Mouse (Mus musculus): ENCODE data around the gene Tyw1.
A peak's percentile ranks its signal among the peaks of the same experiment; 100 is the strongest.

The Tyw1 gene

GRCm38 (mm10) chr5:130314926-130315325, 59.5 kb downstream of the Tyw1 start:
- DNase-seq (ENCODE audit: inconsistent ontology term) = no peak

DNA sequence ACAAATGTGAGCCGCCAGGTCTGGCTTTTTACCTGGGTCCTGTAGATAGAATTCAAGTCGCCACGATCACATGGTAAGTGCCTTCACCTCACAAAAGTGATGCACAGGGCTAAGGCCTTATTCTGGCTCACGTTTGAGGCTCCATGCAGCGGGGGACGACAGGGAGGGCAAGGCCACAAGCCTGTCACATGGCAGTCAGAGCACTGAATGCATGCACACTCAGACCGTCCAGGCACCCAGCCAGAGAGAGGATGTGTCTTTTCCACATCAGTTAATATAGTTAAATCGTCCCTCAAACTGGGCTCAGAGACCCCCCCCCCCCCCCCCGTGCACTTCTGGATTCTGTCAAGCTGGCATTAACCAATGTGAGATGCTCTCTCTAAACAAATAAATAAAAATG, 60.9 kb downstream of the Tyw1 start:
- no peak for DNase-seq (ENCODE audit: inconsistent ontology term)

GRCm38 (mm10) chr5:130319783-130320182, 64.4 kb downstream of the Tyw1 start:
- no peak for DNase-seq (ENCODE audit: inconsistent ontology term)

DNA sequence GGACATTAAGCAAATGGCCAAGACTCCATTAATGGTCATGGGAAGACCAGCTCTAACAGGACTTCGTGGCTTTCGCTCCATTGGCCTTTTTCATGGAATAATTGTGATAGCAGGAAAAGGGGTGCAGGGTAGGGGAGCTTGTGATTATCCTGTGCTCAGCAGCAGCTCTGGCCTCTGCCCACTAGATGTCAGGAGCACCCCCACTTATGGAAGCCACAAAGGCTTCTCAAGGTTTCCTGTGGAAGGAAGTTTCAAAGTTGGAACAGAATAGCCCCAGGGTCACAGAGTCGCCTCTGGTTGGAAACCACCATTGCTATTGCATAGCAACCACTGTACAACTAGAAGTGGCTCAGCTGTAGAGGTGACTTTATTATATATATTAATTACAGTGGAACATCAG, 65.1 kb downstream of the Tyw1 start:
- DNase-seq (ENCODE audit: inconsistent ontology term) = no peak

GRCm38 (mm10) chr5:130325486-130325885, 70.1 kb downstream of the Tyw1 start:
- DNase-seq (ENCODE audit: inconsistent ontology term) = no peak

GRCm38 (mm10) chr5:130327615-130328263, 72.3 kb downstream of the Tyw1 start:
- DNase-seq (ENCODE audit: inconsistent ontology term) = no peak

DNA sequence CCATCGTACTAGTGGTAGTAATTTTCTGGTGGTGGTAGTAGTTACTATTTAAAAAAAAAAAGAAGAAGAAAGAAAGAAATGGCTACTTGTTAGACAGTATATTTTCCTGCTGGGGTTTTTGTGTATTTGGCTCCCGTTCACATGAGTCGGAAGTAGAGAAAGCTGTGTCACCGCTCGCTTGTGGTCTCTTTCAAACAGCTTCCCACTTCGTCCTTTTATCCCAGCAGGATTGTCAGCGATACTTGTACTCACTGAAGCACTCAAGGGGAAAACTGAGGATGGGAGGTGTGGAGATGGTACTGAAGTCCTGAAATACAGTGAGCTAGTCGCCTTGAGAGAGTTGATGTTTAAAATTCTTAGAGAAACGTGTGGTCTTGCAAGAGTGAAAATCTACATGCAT, 72.9 kb downstream of the Tyw1 start:
- DNase-seq (ENCODE audit: inconsistent ontology term) = peak; percentile 9

DNA sequence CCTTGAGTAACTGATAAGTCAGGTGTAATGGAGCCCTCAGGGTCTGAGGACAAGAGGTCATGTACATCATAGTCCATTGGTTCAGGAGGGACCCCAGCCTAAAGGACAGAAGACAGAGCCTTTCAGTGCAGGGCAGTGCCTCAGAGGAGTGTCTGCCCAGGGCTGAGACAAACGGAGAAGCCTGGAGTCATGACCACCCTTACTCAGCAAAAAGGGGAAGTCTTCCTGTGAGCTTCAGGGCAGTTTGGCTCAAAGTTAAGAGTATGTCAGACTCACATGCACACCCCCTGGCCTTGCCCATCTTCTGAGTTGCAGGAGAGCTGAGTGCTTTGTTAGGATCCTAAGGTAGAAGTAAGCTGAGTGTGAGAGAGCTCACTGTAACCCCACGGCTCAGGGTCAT, 74.5 kb downstream of the Tyw1 start:
- no peak for DNase-seq (ENCODE audit: inconsistent ontology term)

DNA sequence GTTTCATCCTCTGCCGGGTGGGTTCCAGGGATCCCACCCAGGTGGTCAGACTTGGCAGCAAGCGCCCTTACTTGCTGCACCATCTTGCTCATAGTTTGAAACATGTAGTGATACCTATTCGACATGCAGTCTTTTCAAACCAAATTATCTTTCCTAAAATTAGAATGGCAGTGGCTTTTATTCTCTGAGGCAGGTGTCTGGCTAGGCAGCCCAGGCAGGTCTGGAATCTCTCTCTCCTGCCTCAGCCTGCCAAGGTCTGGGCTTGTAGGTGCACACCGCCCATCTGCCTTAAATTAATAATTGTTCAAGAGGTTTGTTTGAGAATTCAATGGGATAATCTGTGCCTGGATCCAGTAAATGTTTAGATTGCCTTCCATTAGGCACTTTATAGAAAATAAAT, 75.4 kb downstream of the Tyw1 start:
- DNase-seq (ENCODE audit: inconsistent ontology term) = no peak

GRCm38 (mm10) chr5:130331206-130331605, 75.8 kb downstream of the Tyw1 start:
- DNase-seq (ENCODE audit: inconsistent ontology term) = peak; percentile 17

DNA sequence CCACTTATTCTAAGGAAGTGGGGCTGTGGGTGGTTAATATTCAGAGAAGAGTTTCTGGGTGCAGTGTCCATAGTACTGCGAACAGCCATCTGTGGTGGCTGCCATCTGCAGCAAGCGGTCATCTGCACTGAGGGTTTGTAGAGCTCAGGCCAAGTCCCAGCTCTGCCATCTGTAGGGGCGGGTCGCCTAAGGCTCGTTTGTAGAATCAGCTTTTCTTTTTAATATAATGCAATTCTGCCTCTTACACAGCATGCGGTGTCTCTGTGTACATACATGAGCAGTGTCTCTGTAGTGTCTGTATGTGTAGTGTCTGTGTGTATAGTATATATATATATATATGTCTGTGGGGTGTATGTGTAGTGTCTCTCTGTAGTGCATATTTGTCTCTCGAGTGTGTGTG, 78.1 kb downstream of the Tyw1 start:
- no peak for DNase-seq (ENCODE audit: inconsistent ontology term)

GRCm38 (mm10) chr5:130333971-130334370, 78.6 kb downstream of the Tyw1 start:
- no peak for DNase-seq (ENCODE audit: inconsistent ontology term)

GRCm38 (mm10) chr5:130335462-130335861, 80.0 kb downstream of the Tyw1 start:
- DNase-seq (ENCODE audit: inconsistent ontology term) = no peak

DNA sequence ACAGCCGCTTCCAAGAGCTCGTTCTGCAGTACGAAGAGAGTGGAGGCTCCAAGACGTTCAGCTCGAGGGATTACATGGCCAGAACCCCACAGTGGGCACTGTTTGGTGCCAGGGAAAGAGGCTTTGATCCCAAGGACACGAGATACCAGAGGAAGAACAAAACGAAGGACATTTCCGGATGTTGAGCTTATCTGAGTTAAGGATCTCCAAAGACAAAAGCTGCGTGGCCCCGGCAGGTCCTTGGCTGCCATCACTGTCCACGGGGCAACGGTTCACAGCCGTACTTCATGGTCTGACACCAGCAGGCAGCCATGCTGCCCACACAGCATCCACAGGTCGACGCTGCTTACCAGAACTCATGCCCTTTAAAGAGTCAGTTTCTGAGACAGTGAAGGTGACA, 85.2 kb downstream of the Tyw1 start:
- DNase-seq (ENCODE audit: inconsistent ontology term) = no peak

GRCm38 (mm10) chr5:130344999-130345398, 89.6 kb downstream of the Tyw1 start:
- DNase-seq (ENCODE audit: inconsistent ontology term) = no peak

DNA sequence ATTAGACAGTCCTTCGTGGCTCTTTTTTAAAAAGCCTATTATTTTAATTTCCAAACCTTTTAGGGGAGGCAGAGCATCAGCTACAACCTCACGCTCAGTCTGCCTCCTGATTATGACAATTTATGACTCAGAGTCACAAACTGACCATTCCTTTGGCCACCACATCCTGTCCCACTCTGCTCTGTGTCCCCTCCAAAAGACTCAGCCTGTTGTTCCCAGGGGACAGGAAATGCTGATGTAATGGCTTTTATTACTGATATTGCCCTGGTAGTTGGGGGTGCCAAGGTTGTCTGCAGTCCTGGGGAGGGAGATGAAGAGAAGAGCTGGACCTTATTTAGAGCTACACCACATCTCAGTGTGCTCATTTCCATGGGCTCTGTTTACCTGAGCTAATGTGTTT, 90.5 kb downstream of the Tyw1 start:
- DNase-seq (ENCODE audit: inconsistent ontology term) = peak; percentile 36

GRCm38 (mm10) chr5:130355223-130355622, 99.8 kb downstream of the Tyw1 start:
- no peak for DNase-seq (ENCODE audit: inconsistent ontology term)

DNA sequence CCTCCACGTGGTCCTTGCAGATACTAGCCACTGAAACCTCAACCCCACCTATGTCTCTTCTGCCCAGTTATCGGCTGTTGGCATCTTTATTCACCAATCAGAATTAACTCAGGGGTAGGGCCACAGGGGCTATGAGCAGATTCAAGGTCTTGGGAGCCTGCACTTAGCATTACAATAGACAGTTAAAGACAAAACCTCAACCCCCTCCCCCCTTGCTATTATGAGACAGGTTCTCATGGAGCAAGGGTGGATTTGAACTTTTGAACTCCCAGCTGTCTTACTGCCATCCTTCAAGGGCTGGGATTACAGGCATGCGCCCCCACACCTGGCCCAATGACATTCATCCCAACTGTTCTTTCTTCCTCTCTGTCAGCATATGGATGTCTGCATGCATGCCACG, 107.7 kb downstream of the Tyw1 start:
- DNase-seq (ENCODE audit: inconsistent ontology term) = no peak

GRCm38 (mm10) chr5:130363773-130364172, 108.4 kb downstream of the Tyw1 start:
- DNase-seq (ENCODE audit: inconsistent ontology term) = peak; percentile 6

GRCm38 (mm10) chr5:130368236-130368635, 112.8 kb downstream of the Tyw1 start:
- no peak for DNase-seq (ENCODE audit: inconsistent ontology term)

DNA sequence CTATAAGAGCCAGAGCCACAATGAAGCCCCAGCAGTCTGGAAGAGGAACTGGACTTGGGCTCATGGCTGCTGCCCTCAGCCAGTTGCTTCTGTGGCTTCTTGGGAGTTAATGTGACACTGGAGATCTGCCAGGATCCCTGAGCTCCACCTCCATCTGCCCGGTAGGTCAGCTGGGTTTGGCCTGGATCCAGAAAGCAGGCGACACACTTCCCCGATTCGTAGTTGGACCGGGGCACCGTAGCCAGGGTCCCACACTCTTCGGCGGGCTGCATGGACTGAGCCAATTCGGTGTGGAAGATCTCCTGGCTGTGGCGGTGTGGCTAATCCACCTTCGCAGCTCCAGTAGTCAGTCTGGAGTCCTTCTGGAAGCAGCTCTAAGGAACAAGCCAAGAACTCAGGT, 113.8 kb downstream of the Tyw1 start, which contains the start of gene Caln1:
Gene Caln1 (plus strand): TSS at position 219 of the 400 bp plus-strand sequence.
- no peak for DNase-seq (ENCODE audit: inconsistent ontology term)

DNA sequence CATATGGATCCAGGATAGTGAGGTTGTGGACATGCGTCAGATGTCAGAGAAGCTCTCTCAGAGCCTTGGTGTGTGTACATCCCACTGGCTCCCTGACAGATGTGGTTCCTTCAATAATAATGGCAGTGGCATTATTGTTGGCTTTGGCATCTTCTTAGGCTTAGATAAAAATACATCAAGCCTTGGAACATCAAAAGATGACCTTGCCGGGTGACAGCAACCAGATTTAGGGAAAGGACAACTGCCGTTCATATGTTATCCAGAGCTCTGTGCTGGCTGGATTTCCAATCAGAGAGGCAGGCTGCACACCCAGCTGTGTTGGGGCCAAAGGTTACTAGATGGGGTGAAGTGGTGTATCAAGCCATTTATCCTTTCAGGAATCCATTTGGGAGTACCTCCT, 120.0 kb downstream of the Tyw1 start:
- no peak for DNase-seq (ENCODE audit: inconsistent ontology term)

GRCm38 (mm10) chr5:130384222-130384912, 128.9 kb downstream of the Tyw1 start, which contains the start of gene A330070K13Rik:
Gene A330070K13Rik (minus strand): TSS chr5:130384631.
- no peak for DNase-seq (ENCODE audit: inconsistent ontology term)

Measured in Muller cell, postnatal 12 days (primary cell).